Mouse (Mus musculus): ENCODE measurements around the gene Eepd1.

Eepd1 gene

GRCm38 (mm10) chr9:25578674-25579596 lies 97.6 kb downstream of the Eepd1 start:
- DNase-seq (ENCODE audit: low spot score) = no peak

- no peak for DNase-seq (ENCODE audit: low spot score)
Observed at GRCm38 (mm10) chr9:25583621-25584020, 102.3 kb downstream of the Eepd1 start.

GRCm38 (mm10) chr9:25585614-25586013 lies 104.3 kb downstream of the Eepd1 start:
- DNase-seq (ENCODE audit: low spot score) = no peak

- no peak for DNase-seq (ENCODE audit: low spot score)
Observed at GRCm38 (mm10) chr9:25588581-25588980, 107.2 kb downstream of the Eepd1 start.

GRCm38 (mm10) chr9:25590740-25591139 lies 109.4 kb downstream of the Eepd1 start:
- no peak for DNase-seq (ENCODE audit: low spot score)

- DNase-seq (ENCODE audit: low spot score) = peak; percentile 45
Observed at GRCm38 (mm10) chr9:25591390-25592354, 110.3 kb downstream of the Eepd1 start.

- DNase-seq (ENCODE audit: low spot score) = no peak
Observed at GRCm38 (mm10) chr9:25592355-25592955, 111.1 kb downstream of the Eepd1 start.

GRCm38 (mm10) chr9:25624744-25625143 lies 143.4 kb downstream of the Eepd1 start:
- DNase-seq (ENCODE audit: low spot score) = no peak

- DNase-seq (ENCODE audit: low spot score) = no peak
Observed at GRCm38 (mm10) chr9:25629531-25630099, 148.3 kb downstream of the Eepd1 start.

Measured in T-cell, adult 2 months (primary cell).